Mouse (Mus musculus) bone marrow, adult 2 months (tissue): ENCODE results near the gene Mfap3.

Experiments
- CTCF ChIP-seq: fragments of 200-500 bp; IDR thresholded peaks from 2 replicates; pipeline ENCODE4 v1.5.1; 2011; ENCODE audit warnings: low read length, control low read depth; ENCODE audit not compliant: control insufficient read depth, insufficient read depth
- POLR2A ChIP-seq: fragments of 200-500 bp; IDR thresholded peaks from 2 replicates; pipeline ENCODE4 v1.6.1; 2011; ENCODE audit warnings: low read depth, mild to moderate bottlenecking, control low read depth, low read length, borderline replicate concordance; ENCODE audit not compliant: control insufficient read depth

GRCm38 (mm10) chr11:57540681-57541080 is 22.2 kb downstream of the Mfap3 start:
- TF ChIP-seq CTCF = no peak
- TF ChIP-seq POLR2A = no peak
